Mouse (Mus musculus) A20 (cell line): ENCODE measurements at regions not wholly inside any gene's neighbourhood (a gene's known extent, or its start where the extent isn't known, plus 50 kb on each side); places are given as distances from the start of the nearest gene placed in this dataset.
"Not testable (repeated sequence)": the region's sequence is repeated elsewhere in the genome, so short reads cannot be mapped to it uniquely, and the experiment has no call there.

Experiments
- DNase-seq: peaks from one replicate; pipeline ENCODE4 v3.0.0-alpha.2; 2011; ENCODE audit warnings: low read depth, low spot score

GRCm38 (mm10) chr3:18295921-18296320 lies 347.7 kb downstream of the Cypt12 start:
- no peak for DNase-seq

GRCm38 (mm10) chr3:18298699-18299098 lies 350.5 kb downstream of the Cypt12 start:
- DNase-seq = no peak

GRCm38 (mm10) chr3:18299502-18299901 lies 351.3 kb downstream of the Cypt12 start:
- DNase-seq = no peak

GRCm38 (mm10) chr3:18319433-18319832 lies 371.2 kb downstream of the Cypt12 start:
- no peak for DNase-seq

GRCm38 (mm10) chr3:18333182-18333581 lies 385.0 kb downstream of the Cypt12 start:
- no peak for DNase-seq

GRCm38 (mm10) chr3:18339189-18339588 lies 391.0 kb downstream of the Cypt12 start:
- no peak for DNase-seq

GRCm38 (mm10) chr3:18341757-18342156 lies 393.5 kb downstream of the Cypt12 start:
- DNase-seq = no peak

GRCm38 (mm10) chr3:18378014-18379005 lies 430.1 kb downstream of the Cypt12 start:
- no peak for DNase-seq

GRCm38 (mm10) chr3:18421886-18422575 lies 473.8 kb downstream of the Cypt12 start:
- no peak for DNase-seq

GRCm38 (mm10) chr3:18428908-18429307 lies 480.7 kb downstream of the Cypt12 start:
- no peak for DNase-seq

- DNase-seq = no peak
Observed at GRCm38 (mm10) chr3:18438845-18439244, 490.6 kb downstream of the Cypt12 start.

GRCm38 (mm10) chr3:18452197-18452933 lies 504.2 kb downstream of the Cypt12 start:
- no peak for DNase-seq

- no peak for DNase-seq
Observed at GRCm38 (mm10) chr3:18453220-18453985, 505.2 kb downstream of the Cypt12 start.

- no peak for DNase-seq
Observed at GRCm38 (mm10) chr3:18453986-18454291, 505.7 kb downstream of the Cypt12 start.

- DNase-seq = not testable (repeated sequence)
Observed at GRCm38 (mm10) chr3:18454558-18455191, 506.5 kb downstream of the Cypt12 start.

GRCm38 (mm10) chr3:18456033-18456690 lies 508.0 kb downstream of the Cypt12 start:
- no peak for DNase-seq

- no peak for DNase-seq
Observed at GRCm38 (mm10) chr3:18460267-18460666, 512.1 kb downstream of the Cypt12 start.

- no peak for DNase-seq
Observed at GRCm38 (mm10) chr3:18471846-18472245, 523.6 kb downstream of the Cypt12 start.

GRCm38 (mm10) chr3:18479557-18479956 lies 531.3 kb downstream of the Cypt12 start:
- no peak for DNase-seq

- no peak for DNase-seq
Observed at GRCm38 (mm10) chr3:18482006-18482405, 533.8 kb downstream of the Cypt12 start.
